Mouse (Mus musculus) limb, embryonic 12.5 days (tissue): ENCODE data around the gene Ccdc151. TPM values are rescaled to one million over a fixed set of nuclear protein-coding genes. Genes with fewer than 3 reads are reported as not detected.

ENCODE experiments used
- polyA plus RNA-seq: library from polyadenylated mRNA; unstranded; fragments of >200 nt; fragmentation: Nextera tagmentation; extraction: Ambion mirVana; gene quantifications from 2 replicates; pipeline ENCODE4 v1.2.1, GENCODE M21; 2016

Ccdc151 gene
- polyA plus RNA-seq, 1 experiment from 2014 or later: 1.9 TPM

Other genes with a start within 250 kb of the Ccdc151 start
- gene Spc24, start 242.3 kb downstream of the Ccdc151 start, polyA plus RNA-seq: 152 and 161 TPM in 2 replicates
- gene Kank2, start 203.9 kb downstream of the Ccdc151 start, polyA plus RNA-seq: 19.9 and 22.3 TPM in 2 replicates
- gene Angptl8, start 167.1 kb downstream of the Ccdc151 start, polyA plus RNA-seq: 0.99 and 1.1 TPM in 2 replicates
- gene Dock6, start 150.0 kb downstream of the Ccdc151 start, polyA plus RNA-seq: 38.3 and 38.9 TPM in 2 replicates
- gene Rab3d, start 84.4 kb downstream of the Ccdc151 start, polyA plus RNA-seq: 7.3 and 8.8 TPM in 2 replicates
- 5.2 and 5.7 TPM in 2 replicates for gene Ccdc159, start 75.2 kb downstream of the Ccdc151 start, polyA plus RNA-seq
- gene Tmem205, start 75.1 kb downstream of the Ccdc151 start, polyA plus RNA-seq: 33.4 and 39.4 TPM in 2 replicates
- 9.3 and 11.9 TPM in 2 replicates for gene Plppr2, start 65.6 kb downstream of the Ccdc151 start, polyA plus RNA-seq
- gene Swsap1, start 46.9 kb downstream of the Ccdc151 start, polyA plus RNA-seq: 7.3 and 7.4 TPM in 2 replicates
- 6.9 and 8.1 TPM in 2 replicates for gene Epor, start 39.1 kb downstream of the Ccdc151 start, polyA plus RNA-seq
- gene Rgl3, start 13.2 kb downstream of the Ccdc151 start, polyA plus RNA-seq: 1.8 and 2.6 TPM in 2 replicates
- 108 TPM in 2 replicates for gene Prkcsh, start 172 bp upstream of the Ccdc151 start, polyA plus RNA-seq
- 0.23 TPM in 1 of 2 replicates, not detected in the other for gene Elavl3, start 49.4 kb upstream of the Ccdc151 start, polyA plus RNA-seq
- gene Gm49318, start 68.6 kb upstream of the Ccdc151 start, polyA plus RNA-seq: not detected in 2 replicates
- gene Zfp653, start 68.7 kb upstream of the Ccdc151 start, polyA plus RNA-seq: 13.2 and 14.0 TPM in 2 replicates
- 31.5 and 32.2 TPM in 2 replicates for gene Ecsit, start 82.8 kb upstream of the Ccdc151 start, polyA plus RNA-seq
- 1.4 and 1.5 TPM in 2 replicates for gene Cnn1, start 96.6 kb upstream of the Ccdc151 start, polyA plus RNA-seq
- gene Elof1, start 114.5 kb upstream of the Ccdc151 start, polyA plus RNA-seq: 192 and 199 TPM in 2 replicates
- 7.7 and 9.9 TPM in 2 replicates for gene Acp5, start 133.1 kb upstream of the Ccdc151 start, polyA plus RNA-seq
- gene Pigyl, start 154.2 kb upstream of the Ccdc151 start, polyA plus RNA-seq: 64.7 and 66.7 TPM in 2 replicates
- gene Zfp872, start 185.5 kb upstream of the Ccdc151 start, polyA plus RNA-seq: 0.09 and 0.16 TPM in 2 replicates
- 12.0 and 13.6 TPM in 2 replicates for gene Zfp809, start 223.1 kb upstream of the Ccdc151 start, polyA plus RNA-seq